Mouse (Mus musculus) adipose tissue, adult 10 weeks (tissue): ENCODE measurements around the gene Slc8a3. TPM values are rescaled to one million over a fixed set of nuclear protein-coding genes. Genes with fewer than 3 reads are reported as not detected.

Source experiments
- polyA plus RNA-seq: library from polyadenylated mRNA; stranded (reverse); fragments of 350-450 nt; fragmentation: Illumina TruSeq; extraction: RNeasy Lipid Tissue Mini Kit (QIAGEN cat#74804); gene quantifications from one replicate; pipeline ENCODE4 v1.2.3, GENCODE M21; 2014; ENCODE audit warnings: low read depth, low replicate concordance

Gene Slc8a3
- 0.17 TPM for polyA plus RNA-seq

DNA sequence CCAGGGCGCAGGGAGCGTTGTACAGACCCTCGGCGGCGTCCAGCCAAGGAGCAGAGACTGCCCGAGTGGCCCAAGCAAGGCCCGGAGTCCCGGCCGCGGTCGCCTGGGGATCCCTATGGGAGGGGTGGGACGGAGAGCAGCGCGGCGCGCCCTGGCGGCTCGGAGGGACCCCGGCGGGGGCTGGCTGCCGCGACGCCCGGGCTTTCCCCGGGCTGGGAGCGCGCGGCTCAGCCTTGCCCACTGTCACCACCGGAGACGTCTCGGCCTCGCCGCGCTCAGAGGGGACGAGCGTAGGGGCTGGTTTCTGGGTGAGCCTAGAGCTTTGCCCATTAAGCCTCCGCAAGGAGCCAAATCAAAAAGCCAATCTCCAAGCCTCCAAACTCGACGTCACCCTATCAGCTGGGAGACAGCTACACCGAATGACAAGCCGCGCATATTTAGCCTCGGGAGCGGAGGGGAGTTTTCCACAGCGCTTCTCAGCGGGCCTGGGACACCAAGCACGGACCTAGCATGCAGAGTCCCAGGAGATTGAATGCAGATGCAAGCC lies at the start of gene Slc8a3:
Gene Slc8a3 (minus strand): TSS at position 306 of the 547 bp plus-strand sequence.

DNA sequence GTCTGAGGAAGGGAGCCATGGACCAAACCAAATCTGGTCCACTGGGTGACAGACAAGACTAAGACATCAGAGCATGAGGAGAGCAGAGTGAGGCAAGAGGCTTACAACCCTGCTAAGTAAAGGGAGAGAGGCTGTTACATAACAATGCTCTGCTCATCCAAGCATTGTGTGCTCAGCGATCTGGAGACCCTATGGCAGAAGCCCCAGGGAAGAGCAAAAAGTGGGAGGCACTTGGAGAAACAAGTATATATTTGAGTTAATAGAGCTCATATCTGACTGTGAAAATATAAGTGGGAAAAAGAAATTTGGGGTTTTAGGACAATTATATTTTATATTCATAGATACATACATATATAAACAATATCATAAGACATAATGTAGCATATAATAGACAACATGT lies 46.4 kb upstream of the Slc8a3 start, which contains the start of gene Gm4787:
Gene Gm4787 (minus strand): TSS at position 101 of the 400 bp plus-strand sequence.

Other genes with a start within 250 kb of the Slc8a3 start
- 2.3 TPM for gene Gm4787, start 46.3 kb upstream of the Slc8a3 start, polyA plus RNA-seq
- 1.0 TPM for gene Adam4, start 88.8 kb upstream of the Slc8a3 start, polyA plus RNA-seq
- 95.4 TPM for gene Cox16, start 151.9 kb upstream of the Slc8a3 start, polyA plus RNA-seq
- gene Gm20498, start 199.7 kb upstream of the Slc8a3 start, polyA plus RNA-seq, result 13.1 TPM
- 25.5 TPM for gene Synj2bp, start 199.7 kb upstream of the Slc8a3 start, polyA plus RNA-seq
- gene Adam21, start 235.3 kb upstream of the Slc8a3 start, polyA plus RNA-seq, result 0.36 TPM